In the genomic region with DNA sequence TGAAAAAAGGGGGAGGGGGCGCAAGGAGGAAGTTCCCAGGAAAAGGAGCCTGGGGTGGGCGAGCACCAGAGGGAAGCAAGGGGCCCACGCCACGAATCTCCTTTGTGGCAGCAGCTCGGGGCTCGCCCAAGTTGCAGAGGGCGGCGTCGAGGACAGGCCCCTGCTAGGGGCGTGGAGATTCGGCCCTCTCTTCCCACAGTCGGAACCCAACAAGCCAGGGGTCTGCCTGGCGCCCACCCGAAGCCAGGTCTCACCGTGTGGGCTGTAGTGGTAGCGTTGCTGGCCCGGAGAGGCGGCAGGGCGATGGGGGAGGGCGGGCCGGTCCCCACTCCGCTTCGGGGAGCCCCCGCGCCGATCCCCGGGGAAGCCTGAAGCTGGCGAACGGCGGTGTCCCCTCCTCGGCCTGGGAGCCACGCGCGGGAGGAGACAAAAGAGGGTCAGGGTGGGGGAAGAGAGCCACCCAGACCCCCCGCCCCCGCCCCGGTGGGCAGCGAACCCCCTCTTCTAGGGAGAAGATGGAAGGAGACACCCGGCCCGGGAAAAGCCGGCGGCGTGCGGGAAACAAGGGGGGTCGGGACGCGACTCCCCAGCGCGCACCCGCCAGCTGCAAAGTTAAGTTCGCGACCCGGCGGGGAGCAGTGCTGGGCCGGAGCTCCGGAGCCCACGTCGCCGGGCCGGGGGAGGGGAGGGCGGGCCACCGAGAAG, we compare ENCODE assay signal across 8 mouse cellular contexts. TPM values are rescaled to one million over a fixed set of nuclear protein-coding genes. Genes with fewer than 3 reads are reported as not detected.
DNase-seq lines count a peak whose midpoint lies in the region; ATAC-seq lines count a peak whose summit lies in the region.

No protein-coding gene starts in this region.

- H3K4me1 ChIP-seq in heart, embryonic 13.5 days = peaks cover 48% of the 10 kb centered on the region

- ATAC-seq in heart, embryonic 13.5 days (ENCODE audit: extremely low read depth, insufficient number of reproducible peaks, low FRiP score, low TSS enrichment) = no peak; the same call in 1 of the 2 replicates

- intact Hi-C loops in left cerebral cortex, postnatal 25 days (cut with DNase I) = loop anchor here (2.0 to 5.0 kb wide), 6 partner anchors 86 to 369 kb away; no protein-coding TSS in a partner anchor

- under 1% methylated on average over 58 of the region's 62 CpGs for WGBS in heart, embryonic 13.5 days
- 2% methylated on average over 33 of the region's 62 CpGs for WGBS in macrophage (ENCODE audit: missing documents)

- H3K36me3 ChIP-seq in heart, embryonic 13.5 days = peaks cover 31% of the 10 kb centered on the region
- peaks cover 24% of the 10 kb centered on the region for H3K36me3 ChIP-seq in macrophage (ENCODE audit: inconsistent target)

- H3K27me3 ChIP-seq in heart, embryonic 13.5 days (replicated peaks) = no peaks in the 10 kb centered on the region

- H3K9me3 ChIP-seq in heart, embryonic 13.5 days = 0 out of 2 replicates have a peak, but pooled peaks cover 4% of the 10 kb centered on the region

- H3K9ac ChIP-seq in heart, embryonic 13.5 days = peak overlapping the region; percentile 100

- peak overlapping the region; percentile 97 for H3K27ac ChIP-seq in heart, embryonic 13.5 days (replicated peaks)
- no peak overlapping the region for H3K27ac ChIP-seq in macrophage

- peaks cover 53% of the 10 kb centered on the region for H3K79me2 ChIP-seq in macrophage (ENCODE audit: inconsistent target)

- H3K4me3 ChIP-seq in heart, embryonic 13.5 days = peak overlapping the region; percentile 99
- peak overlapping the region; percentile 39 for H3K4me3 ChIP-seq in macrophage (ENCODE audit: inconsistent target)

- H3K4me2 ChIP-seq in heart, embryonic 13.5 days = peak overlapping the region; percentile 98

- DNase-seq in 3134 (ENCODE audit: extremely low read depth, insufficient read length, low spot score) = peak; percentile 61
- peak; percentile 50 for DNase-seq in Muller cell, postnatal 12 days (ENCODE audit: inconsistent ontology term)
- DNase-seq in embryo, embryonic 9.5 days (ENCODE audit: extremely low spot score) = peak; percentile 57
- DNase-seq in kidney, postnatal 10 days = peak; percentile 76
- peak; percentile 35 for DNase-seq in right cerebral cortex, postnatal 25 days
- DNase-seq in left cerebral cortex, postnatal 25 days (ENCODE audit: low spot score in 2 of 2) = no peak

RNA-seq across cellular contexts. Expression of a gene that starts 2.0 kb away (rescaled TPM):
- 8.4 and 9.2 TPM in 2 replicates for polyA plus RNA-seq in heart, embryonic 13.5 days (2015; fragmentation: Nextera tagmentation; extraction: Ambion mirVana)
- total RNA-seq in macrophage (2018; cell fraction: chromatin; rRNA removed) = 100 to 1,000 TPM in 13 of 26 experiments, 10 to 100 TPM in 13; 22.8 to 226 (median 97.6) TPM
- 100 to 1,000 TPM in 8 of 26 experiments, 10 to 100 TPM in 18; 31.5 to 168 (median 47.3) TPM for total RNA-seq in macrophage (2018; cell fraction: cytosol; rRNA removed)
- 100 to 1,000 TPM in 17 of 26 experiments, 10 to 100 TPM in 9; 33.9 to 344 (median 137) TPM for total RNA-seq in macrophage (2018; cell fraction: nucleus; rRNA removed)
- 13.2 to 20.5 TPM (median 15.4 TPM) in 3 replicates for polyA plus RNA-seq in macrophage (2018)
- 10 to 100 TPM; 51.0 to 55.5 TPM for total RNA-seq in left cerebral cortex, postnatal 25 days (2021)

Comparison
In these comparisons a context has a peak if more than half of its experiments do, and no peak if none do; other contexts are left out.
1. DNase-seq: peak in 3134 (single experiment), Muller cell, postnatal 12 days (single experiment), embryo, embryonic 9.5 days (single experiment), kidney, postnatal 10 days (single experiment) and right cerebral cortex, postnatal 25 days (single experiment); none in left cerebral cortex, postnatal 25 days (0 of 2).